Mouse (Mus musculus): ENCODE measurements at regions not wholly inside any gene's neighbourhood (a gene's known extent, or its start where the extent isn't known, plus 50 kb on each side); places are given as distances from the start of the nearest gene placed in this dataset.

DNA sequence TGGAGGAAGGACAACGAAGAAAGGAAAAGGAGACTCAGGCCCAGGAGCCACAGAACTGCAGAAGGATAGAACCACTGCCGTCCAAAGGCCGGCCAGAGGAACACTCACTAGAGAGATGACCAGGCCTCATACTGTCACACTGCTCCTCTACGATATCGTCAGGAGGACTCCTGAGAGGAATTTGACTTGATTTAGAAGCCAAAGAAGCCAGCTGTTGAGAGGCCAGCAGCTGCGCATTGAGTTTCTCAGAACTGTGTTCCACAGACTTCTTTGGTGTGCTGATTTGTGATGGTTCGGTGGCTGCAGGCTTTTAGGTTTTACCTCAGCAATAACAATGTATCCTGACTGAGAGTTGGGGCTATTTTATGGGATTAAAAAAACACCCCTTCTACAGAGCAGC lies 144.1 kb upstream of the Slc38a2 start:
- CTCF ChIA-PET = interaction anchor here in 1 of 4 experiments (0.6 kb wide), 1 partner anchor 1487 kb away, joined by 4 read pairs; no protein-coding TSS in a partner anchor
- POLR2A ChIA-PET = interaction anchor here in 2 of 4 experiments (0.9 to 1.4 kb wide), 5 partner anchors 8 to 132 kb away, joined by 3 to 4 read pairs (median 3); no protein-coding TSS in a partner anchor

DNA sequence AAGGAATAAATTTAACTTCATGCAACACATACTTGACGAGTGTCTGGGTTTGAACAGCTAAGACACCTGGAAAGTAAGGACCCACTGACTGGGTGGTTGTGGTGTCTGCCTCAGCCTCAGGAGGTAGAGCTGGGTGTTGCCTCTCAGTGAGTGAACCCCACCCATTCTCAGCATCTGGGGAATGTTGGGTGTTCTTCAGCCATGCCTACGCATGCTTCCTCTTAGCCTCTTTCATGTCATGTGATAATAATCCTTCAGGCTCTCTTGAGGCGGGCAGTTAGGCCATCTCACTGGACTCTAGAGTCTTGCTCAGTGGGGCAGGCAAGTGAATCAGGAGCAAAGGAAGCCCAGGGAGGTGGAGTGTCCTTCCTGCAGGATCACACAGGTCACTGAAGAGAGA lies 143.4 kb upstream of the Slc38a2 start:
- POLR2A ChIA-PET = interaction anchor here in 2 of 4 experiments (0.9 to 1.4 kb wide), 4 partner anchors 13 to 132 kb away, joined by 3 to 4 read pairs (median 3); no protein-coding TSS in a partner anchor
- CTCF ChIA-PET = no interaction called here

DNA sequence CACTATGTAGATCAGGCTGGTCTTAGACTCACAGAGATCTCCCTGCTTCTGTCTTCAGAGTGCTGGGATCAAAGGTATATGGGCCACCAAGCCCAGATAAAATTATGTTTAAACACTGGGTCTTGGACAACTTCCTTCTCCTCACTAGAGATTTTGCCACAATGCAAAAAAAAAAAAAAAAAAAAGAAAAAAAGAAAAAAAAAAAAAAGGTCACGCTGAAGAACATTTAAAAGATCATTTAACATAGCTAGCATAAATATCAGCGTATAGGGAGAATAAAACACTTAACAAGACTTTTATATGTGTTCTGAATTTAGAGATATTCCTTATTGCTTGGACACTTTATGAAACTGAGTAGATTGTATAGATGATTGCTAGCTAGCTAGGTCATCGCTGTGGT lies 137.1 kb upstream of the Slc38a2 start:
- ChIA-PET POLR2A (interaction anchor here in 1 of 4 experiments (0.6 to 0.7 kb wide), 3 partner anchors 126 to 440 kb away, joined by 3 read pairs; no protein-coding TSS in a partner anchor), CTCF (interaction anchor here in 1 of 4 experiments (0.6 kb wide), 1 partner anchor 1185 kb away, joined by 15 read pairs; no protein-coding TSS in a partner anchor)

DNA sequence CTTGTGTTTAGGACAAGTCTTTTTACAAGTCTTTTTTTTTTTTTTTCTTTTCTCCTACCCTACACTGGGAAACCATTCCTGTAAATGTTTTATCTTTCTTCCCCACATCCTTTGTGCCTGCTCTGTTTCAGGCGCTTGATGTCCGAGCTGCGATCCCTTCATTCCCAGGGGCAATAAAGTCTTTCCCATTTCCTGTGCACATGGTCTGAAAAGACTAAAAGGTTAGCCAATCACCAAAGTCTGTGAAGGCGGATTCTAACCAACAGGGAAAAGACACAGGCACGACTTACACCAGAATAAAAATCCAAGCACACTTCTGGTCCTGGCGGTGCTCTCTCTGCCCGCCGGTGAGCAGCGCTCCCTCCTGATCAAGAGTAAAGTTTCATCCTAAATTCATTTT lies 135.3 kb upstream of the Slc38a2 start:
- POLR2A ChIA-PET = interaction anchor here in 1 of 4 experiments (0.6 to 1.4 kb wide), 6 partner anchors 9 to 1453 kb away, joined by 3 to 4 read pairs (median 4); no protein-coding TSS in a partner anchor
- CTCF ChIA-PET = interaction anchor here in 2 of 4 experiments (0.7 to 1.1 kb wide), 2 partner anchors 119 to 283 kb away, joined by 3 to 4 read pairs; no protein-coding TSS in a partner anchor

DNA sequence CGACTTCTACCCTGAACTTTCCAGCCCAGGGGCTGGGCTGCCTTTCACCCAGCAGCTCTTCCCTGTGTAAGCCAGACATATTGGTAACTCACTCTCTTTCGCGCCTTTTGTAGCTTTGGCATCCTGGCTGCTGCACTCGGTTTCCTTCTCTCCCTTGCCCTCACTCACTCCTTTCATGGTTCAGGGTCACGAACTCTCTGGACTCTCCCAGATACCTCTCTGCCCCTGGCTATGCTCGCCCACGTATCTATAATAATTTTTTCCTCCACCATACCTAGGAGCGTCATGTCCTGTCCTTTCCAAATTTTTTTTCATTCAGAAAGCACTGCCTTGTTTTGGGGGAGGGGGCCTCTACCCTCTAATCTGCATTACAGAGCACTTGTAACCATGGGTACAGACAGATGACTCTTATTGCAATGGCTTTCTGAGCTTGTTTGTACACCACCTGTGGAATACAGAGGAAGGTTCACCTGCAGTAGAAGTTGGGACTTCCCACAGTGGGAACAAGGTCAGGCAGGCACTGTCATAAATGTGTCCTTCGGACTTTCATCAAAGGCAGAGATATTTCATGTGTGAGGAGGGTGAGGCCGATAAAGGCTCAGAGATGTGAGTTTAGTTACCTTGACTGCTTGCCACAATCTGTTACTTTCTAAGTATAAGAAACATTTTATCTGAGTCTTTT lies 134.8 kb upstream of the Slc38a2 start:
- ChIA-PET POLR2A (interaction anchor here in 2 of 4 experiments (0.6 to 1.4 kb wide), 4 partner anchors 8 to 199 kb away, joined by 3 to 4 read pairs (median 3); no protein-coding TSS in a partner anchor), CTCF (interaction anchor here in 2 of 4 experiments (0.7 to 1.1 kb wide), 3 partner anchors 102 to 283 kb away, joined by 3 to 4 read pairs (median 4); no protein-coding TSS in a partner anchor)

DNA sequence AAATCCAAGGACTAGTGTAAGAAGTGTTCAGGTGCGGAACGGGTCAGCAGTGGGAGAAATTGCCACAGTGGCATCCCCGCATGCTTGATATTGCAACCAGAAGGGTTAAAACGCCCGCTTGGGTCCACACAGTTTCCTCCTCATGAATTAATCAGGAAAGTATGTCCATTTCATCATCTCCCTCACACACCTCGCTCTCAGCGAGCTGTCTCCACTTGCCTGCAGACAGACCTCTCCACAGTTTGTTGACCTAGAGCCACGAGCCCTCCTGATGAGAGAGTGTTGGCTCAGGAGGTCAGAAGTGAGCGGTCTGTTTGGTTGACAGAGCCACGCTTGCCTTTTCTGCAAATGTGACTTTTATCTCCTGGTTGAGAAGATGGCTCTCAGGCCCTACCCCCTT lies 132.9 kb upstream of the Slc38a2 start:
- POLR2A ChIA-PET = interaction anchor here in 1 of 4 experiments (0.7 kb wide), 1 partner anchor 96 kb away, joined by 3 read pairs; no protein-coding TSS in a partner anchor
- CTCF ChIA-PET = no interaction called here

DNA sequence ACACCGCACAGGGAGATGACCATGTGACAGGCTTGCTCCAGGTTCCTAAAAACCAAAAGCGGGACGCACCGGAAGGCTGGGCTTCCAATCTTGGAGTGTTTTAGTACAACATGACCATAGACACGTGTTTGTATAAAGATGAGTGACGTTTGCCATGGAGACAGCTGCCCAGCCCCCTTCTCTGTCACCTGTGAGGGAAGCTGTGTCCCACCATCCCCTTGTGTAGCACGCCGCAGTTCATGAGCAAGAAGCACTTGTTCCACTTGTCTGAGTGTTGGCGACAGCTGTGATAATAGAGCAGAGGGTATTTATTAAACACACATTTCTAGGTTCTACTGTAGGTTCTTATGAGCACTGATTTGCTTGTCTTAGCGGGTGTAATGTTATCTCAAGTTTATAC lies 131.7 kb upstream of the Slc38a2 start:
- POLR2A ChIA-PET = no interaction called here
- CTCF ChIA-PET = no interaction called here

DNA sequence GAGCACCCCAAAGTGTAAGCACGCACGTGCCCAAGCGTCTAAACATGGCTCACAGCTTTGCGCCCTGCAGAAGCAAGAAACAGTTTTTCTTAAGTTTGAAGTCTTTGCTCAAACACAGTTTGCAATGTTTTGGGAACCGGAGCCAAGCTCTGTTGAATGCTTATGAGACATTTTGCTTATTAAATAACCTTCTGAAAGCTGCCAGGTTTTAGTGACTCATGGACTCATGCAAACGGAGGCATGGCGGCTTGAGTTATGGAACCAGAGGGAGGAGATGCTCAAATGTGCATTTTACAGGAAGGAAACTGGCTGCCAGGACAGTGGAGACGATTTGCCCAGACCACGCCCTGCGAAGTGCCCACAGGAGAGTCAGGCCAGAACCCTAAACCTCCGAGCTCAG lies 131.0 kb upstream of the Slc38a2 start:
- CTCF ChIA-PET = no interaction called here
- POLR2A ChIA-PET = no interaction called here

DNA sequence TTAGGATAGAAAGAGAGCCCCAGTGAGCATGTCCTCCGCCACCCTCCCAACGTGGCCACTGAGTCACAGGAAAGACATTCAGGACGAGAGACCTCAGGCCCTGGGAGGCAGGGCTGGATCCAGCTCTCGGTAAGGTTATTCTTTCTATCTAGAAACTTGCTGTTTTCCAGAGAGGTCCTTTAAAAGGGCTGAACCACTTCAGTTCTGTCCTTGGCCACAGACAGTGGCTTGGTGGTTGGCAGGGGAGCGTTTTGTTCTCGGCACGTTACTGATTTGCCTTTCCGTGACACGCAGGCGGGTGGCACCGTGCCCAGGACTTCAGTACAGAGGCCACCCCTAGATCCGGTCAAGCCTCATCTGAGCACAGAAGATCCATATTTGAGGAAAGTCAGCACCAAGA lies 130.4 kb upstream of the Slc38a2 start:
- CTCF ChIA-PET = no interaction called here

DNA sequence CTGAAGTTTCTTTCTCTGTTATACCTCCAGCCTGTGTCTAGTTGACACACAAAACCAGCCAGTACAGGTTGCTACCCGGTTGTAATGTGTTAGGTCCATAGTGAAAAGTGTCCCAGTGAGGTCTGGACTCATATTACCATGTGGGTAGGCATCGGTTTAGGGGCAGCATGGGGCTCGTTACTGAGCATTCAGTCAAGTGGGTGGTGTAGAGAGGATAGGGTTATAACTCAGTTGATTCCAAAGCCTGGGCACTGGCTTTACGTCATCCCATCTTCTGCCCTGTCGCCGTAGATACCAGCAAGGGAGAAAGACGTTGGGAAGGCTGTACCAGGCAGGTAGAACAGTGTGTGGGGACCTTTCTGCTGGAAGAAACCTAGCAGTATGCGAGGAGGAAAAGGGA lies 129.2 kb upstream of the Slc38a2 start:
- CTCF ChIA-PET = no interaction called here

More for the DNA sequence above, 130.4 kb upstream of the Slc38a2 start:
- POLR2A ChIA-PET = no interaction called here

DNA sequence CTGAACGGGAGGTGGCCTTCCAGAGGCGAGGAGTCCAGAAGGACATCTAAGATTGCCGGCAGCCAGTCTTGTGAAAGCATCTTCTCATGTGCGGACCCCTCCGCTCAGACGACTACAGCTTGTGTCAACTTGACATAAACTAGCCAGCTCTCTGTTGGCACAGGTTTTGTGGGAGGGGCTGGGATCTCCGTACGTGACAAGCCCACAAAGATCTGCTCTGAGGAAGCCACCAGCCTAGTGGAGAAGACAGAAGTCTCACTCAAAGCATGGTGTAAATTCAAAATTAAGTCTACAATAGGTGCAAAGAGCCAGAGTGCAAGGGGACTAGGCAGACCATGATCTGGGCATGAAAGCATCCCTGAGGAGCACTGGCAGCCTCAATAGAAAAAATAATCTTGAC lies 128.4 kb upstream of the Slc38a2 start:
- POLR2A ChIA-PET = no interaction called here

More for the DNA sequence above, 129.2 kb upstream of the Slc38a2 start:
- POLR2A ChIA-PET = no interaction called here

DNA sequence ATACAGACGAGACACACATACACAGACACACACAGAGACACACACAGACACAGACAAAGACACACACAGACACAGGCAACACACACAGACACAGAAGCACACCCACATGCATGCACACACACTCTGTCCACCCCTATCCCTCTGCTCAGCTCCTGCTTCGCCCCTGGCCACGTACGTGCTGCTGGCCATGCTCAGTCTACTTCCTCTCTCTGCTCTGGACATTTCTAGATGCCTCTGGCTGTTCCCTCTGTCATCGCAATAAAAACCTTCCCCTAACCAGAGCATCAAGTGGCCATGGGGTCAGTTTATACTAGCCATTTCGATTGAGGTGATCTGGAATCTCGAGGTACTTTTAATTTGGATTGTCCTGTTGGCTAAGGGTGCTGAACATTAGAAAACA lies 118.9 kb upstream of the Slc38a2 start:
- POLR2A ChIA-PET = no interaction called here
- CTCF ChIA-PET = no interaction called here

More for the DNA sequence above, 128.4 kb upstream of the Slc38a2 start:
- CTCF ChIA-PET = interaction anchor here in 1 of 4 experiments (1.3 kb wide), 1 partner anchor 109 kb away, joined by 3 read pairs; no protein-coding TSS in a partner anchor

DNA sequence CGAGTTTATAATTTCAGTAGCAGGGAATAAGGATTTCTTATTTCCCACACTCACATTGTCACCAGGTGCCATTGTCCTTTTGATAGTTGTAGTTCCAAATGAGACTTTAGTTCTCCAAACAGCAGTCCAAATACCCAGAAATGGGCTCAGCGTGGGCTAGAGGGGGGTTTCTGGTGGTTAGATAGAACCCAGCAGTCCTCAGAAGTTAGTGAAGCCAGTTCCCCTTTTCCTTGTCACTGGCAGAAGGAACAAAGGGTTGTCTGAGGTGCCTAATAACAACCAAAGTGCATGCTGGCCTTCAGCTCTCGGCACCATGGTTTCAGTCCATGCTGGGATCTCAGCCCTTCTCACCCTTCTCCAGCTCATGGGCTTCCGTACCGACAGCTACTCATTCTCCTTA lies 118.1 kb upstream of the Slc38a2 start:
- ChIA-PET POLR2A (no interaction called here), CTCF (no interaction called here)

DNA sequence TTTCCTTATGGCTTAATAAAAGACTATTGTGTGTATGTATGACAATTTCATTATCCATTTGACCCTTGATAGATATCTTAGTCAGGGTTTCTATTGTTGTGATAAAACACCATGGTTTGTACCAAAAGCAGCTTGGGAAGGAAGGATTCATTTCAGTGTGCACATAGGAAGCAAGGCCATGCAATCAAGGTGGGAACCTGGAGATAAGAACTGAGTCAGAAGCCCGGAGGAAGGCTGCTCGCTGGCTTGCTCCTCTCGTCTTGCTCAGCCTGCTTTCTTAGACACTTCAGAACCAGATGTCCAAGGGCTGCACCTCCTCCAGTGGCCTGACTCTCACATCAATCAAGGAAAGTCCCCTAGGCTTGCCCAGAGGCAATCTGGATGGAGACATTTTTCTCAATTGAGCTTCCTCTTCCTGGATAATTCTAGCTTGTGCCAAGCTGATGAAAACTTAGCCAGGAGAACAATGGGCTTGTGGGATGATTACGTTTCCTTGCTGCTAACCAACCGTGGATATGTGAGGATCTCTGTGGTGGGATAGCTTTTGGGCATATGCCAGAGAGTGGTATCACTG lies 117.6 kb upstream of the Slc38a2 start:
- POLR2A ChIA-PET = no interaction called here
- CTCF ChIA-PET = no interaction called here

DNA sequence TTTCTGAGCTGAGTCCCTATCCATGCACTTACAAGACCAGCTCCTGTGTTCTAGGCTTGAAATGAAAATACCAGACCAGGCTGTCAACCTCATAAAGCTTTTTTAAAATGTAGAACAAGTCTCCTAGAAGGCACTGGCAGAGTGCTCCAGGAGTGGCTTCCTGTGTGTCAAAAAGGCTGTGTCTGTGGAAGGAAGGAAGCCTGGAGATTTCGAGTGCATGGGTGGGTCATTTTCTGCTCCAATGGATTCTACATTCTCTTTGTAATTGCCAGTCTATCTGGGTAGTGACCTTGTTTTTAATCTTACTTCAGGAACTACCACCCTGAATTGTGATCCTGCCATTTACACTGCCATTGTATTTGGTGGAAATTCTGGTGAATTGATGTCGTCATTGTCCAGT lies 113.9 kb upstream of the Slc38a2 start:
- ChIA-PET POLR2A (interaction anchor here in 1 of 4 experiments (0.6 to 1.8 kb wide), 3 partner anchors 9 to 347 kb away, joined by 3 to 4 read pairs (median 4); no protein-coding TSS in a partner anchor), CTCF (no interaction called here)

DNA sequence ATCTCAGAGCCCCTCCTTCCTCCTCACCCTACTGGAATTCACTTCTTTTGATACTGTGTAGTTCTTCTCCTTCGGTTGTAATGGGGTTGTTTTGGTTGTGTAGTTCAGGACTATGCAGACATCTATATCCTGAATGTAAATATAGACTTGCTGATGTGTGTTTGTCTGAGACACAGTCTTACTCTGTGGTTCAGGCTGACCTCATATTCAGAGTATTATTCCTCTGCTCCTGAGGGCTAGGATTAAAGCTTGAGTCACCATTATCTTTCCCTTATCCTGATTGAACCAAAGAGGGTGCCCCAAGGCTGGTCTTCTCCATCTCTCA lies 103.2 kb upstream of the Slc38a2 start:
- CTCF ChIA-PET = no interaction called here
- POLR2A ChIA-PET = no interaction called here

DNA sequence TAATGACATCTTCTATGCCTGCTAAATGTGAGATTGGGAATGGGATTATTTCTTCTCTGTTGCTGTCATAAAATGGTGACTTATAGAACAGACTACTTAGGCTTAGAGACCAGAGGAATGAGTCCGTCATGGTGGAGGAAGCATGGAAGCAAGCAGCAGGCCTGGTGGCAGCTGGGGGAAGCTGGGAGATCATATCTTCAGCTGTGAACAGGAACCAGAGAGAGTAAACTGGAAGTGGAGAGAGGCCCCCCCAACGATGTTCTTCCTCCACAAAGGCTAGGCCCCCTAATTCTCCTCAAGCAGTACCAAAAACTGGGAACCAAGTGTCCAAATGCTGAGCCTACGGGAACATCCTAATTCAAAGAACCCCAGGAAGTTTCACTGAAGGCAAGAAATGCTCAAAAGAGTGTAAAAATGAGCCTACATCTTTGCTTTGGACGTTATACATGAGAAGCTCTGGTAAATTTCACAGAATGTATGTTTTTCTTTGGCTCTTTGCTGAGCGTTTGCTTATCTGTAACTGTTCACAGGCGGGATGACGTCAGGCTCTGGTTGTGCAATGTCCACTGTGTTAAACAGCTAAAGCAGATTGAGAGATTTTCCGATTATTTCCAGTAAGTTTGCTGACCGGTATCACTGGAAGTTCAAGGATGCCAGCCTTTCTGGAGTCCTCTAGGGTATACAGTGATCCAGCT lies 102.7 kb upstream of the Slc38a2 start:
- ChIA-PET CTCF (no interaction called here), POLR2A (interaction anchor here in 1 of 4 experiments (0.6 to 0.7 kb wide), 2 partner anchors 80 to 1200 kb away, joined by 3 read pairs; no protein-coding TSS in a partner anchor)

DNA sequence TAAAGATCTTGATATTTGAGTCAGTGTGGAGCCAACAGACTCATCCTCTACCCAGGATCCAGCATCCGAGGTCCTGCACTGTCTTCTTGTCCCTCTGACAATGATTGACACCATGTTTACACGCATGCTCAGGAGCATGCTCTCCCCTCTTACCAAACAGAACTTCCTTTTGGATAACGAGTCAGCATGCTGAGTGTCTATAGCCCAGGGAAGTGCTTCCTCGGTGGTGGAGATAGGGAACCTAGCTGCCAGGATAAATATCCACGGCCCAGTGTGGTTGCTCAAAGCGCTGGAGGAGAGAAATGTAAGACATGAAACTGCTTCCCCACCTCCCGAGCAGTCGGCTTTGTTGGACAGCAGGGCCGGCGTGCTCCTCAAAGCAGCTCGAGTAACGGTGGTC lies 99.7 kb upstream of the Slc38a2 start:
- ChIA-PET POLR2A (interaction anchor here in 1 of 4 experiments (1.1 kb wide), 1 partner anchor 14 kb away, joined by 5 read pairs; no protein-coding TSS in a partner anchor), CTCF (no interaction called here)

DNA sequence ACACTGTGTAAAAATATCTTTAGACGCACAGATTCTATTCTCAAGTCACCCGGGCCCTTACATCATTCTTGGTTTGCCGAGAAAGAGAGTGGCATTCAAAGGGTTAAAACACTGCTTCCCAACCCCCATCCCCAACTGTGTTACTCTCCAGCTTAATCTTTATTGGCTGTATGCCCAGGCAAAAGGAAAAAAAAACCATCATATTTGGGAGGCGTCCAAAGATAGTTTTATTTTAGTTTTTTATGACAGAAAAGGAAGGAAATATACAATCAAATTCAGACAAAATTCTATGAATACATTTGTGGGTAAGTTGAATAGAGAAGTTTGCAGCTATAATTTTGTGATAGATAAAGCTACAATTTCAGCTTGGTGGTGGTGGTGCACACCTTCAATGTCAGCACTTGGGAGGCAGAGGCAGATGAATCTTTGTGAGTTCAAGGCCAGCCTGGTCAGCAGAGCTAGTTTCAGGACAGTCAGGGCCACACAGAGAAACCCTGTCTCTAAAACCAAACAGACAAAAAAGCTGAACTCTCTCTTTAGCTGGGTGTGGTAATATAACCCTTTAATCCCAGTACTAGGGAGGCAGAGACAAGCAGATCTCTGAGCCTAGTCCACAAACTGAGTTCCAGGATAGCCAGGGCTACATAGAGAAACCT lies 98.2 kb upstream of the Slc38a2 start:
- POLR2A ChIA-PET = no interaction called here
- CTCF ChIA-PET = interaction anchor here in 1 of 4 experiments (0.6 kb wide), 1 partner anchor 311 kb away, joined by 7 read pairs; no protein-coding TSS in a partner anchor
